Mouse (Mus musculus) small intestine, adult 2 months (tissue): ENCODE measurements at regions not wholly inside any gene's neighbourhood (a gene's known extent, or its start where the extent isn't known, plus 50 kb on each side); places are given as distances from the start of the nearest gene placed in this dataset.

ENCODE experiments used
- H3K27ac ChIP-seq: fragments of 200-500 bp; 2 replicates; pipeline ENCODE4 v1.5.1; 2012; ENCODE audit warnings: low read depth, low read length, control low read depth, inconsistent platforms; ENCODE audit not compliant: insufficient read depth
- H3K27me3 ChIP-seq: fragments of 200-500 bp; 2 replicates; pipeline ENCODE4 v1.6.1; 2012; ENCODE audit warnings: mild to moderate bottlenecking, moderate library complexity, low read length, inconsistent platforms; ENCODE audit not compliant: control insufficient read depth, insufficient read depth
- H3K36me3 ChIP-seq: fragments of 200-500 bp; 2 replicates; pipeline ENCODE4 v1.6.1; 2012; ENCODE audit warnings: mild to moderate bottlenecking, low read length, control low read depth, inconsistent platforms; ENCODE audit not compliant: control insufficient read depth, insufficient read depth
- H3K4me1 ChIP-seq: fragments of 200-500 bp; 2 replicates; pipeline ENCODE4 v1.6.1; 2012; ENCODE audit warnings: low read length, inconsistent platforms, mixed read lengths; ENCODE audit not compliant: control insufficient read depth, insufficient read depth, insufficient read length
- H3K4me3 ChIP-seq: fragments of 200-500 bp; 2 replicates; pipeline ENCODE4 v1.5.1; 2012; ENCODE audit warnings: low read depth, mild to moderate bottlenecking, control low read depth, inconsistent platforms, low read length, moderate library complexity
- CTCF ChIP-seq: fragments of 200-500 bp; IDR thresholded peaks from 2 replicates; pipeline ENCODE4 v1.5.1; 2012; ENCODE audit warnings: low read depth, mild to moderate bottlenecking, control low read depth, inconsistent platforms, low read length, moderate library complexity, mixed read lengths; ENCODE audit not compliant: insufficient replicate concordance, insufficient read length; ENCODE audit errors: extremely low read depth
- POLR2A ChIP-seq: fragments of 200-500 bp; IDR thresholded peaks from 2 replicates; pipeline ENCODE4 v1.6.1; 2012; ENCODE audit warnings: low read depth, mild to moderate bottlenecking, control low read depth, inconsistent platforms, low read length, moderate library complexity
- WGBS: fragments of 180-500 bp; shearing (Covaris S2); methylation state at CpG from one replicate; pipeline ENCODE4 v1.1.7; 2018; 5-methylcytosine and 5-hydroxymethylcytosine counted together

DNA sequence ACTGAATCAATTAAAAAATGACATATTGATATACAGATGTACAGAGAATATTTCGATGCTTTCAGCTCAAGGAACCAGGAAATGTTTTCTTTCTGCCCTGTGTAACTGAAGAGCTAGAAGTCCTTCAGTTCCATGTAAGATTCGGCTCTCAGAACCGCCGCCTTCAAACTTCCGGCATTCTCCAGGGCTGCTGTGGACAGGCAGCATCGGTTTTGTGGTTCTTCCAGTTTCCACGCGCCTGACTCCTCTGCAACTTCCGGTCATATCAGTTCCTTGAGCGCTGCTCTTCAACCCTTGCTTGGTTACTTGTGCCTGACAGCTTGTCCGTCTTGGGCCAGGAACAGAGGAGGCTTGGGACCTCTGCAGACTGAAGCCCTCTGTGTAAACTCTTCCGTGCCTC, 53.0 kb upstream of the Cep78 start:
- WGBS, result 74% methylated on average over 12 of the region's 12 CpGs
- H3K4me3 ChIP-seq, result no peak overlapping the region
- TF ChIP-seq POLR2A, result no peak
- TF ChIP-seq CTCF, result no peak
- no peaks in the 10 kb centered on the region for H3K36me3 ChIP-seq
- no peak overlapping the region for H3K27ac ChIP-seq
- H3K27me3 ChIP-seq, result no peaks in the 10 kb centered on the region
- no peaks in the 10 kb centered on the region for H3K4me1 ChIP-seq
